Mouse (Mus musculus) intestine, embryonic 14.5 days (tissue): ENCODE data around the gene Ube4a. TPM values are rescaled to one million over a fixed set of nuclear protein-coding genes. Genes with fewer than 3 reads are reported as not detected.

Experiments used
- ATAC-seq: fragments of 200-750 bp; cut with Nextera tagmentation; replicated peaks from 2 replicates; pipeline ENCODE4 v1.8.0; 2017; ENCODE audit warnings: low read depth, moderate number of reproducible peaks, moderate TSS enrichment, moderate library complexity; ENCODE audit not compliant: low FRiP score, low TSS enrichment
- DNase-seq: peaks from one replicate; pipeline ENCODE4 v3.0.0-alpha.2; 2018; ENCODE audit warnings: low spot score
- H3K27ac ChIP-seq: fragments of 300-500 bp; sonication (generic); 2 replicates; pipeline ENCODE4 v1.5.1; 2014; ENCODE audit warnings: low read depth, mild to moderate bottlenecking, control low read depth
- H3K27me3 ChIP-seq: fragments of 300-500 bp; sonication (generic); replicated peaks from 2 replicates; pipeline ENCODE4 v1.6.1; 2014; ENCODE audit warnings: low read length, control low read depth; ENCODE audit not compliant: control insufficient read depth, insufficient read depth
- H3K36me3 ChIP-seq: fragments of 300-500 bp; sonication (generic); 2 replicates; pipeline ENCODE4 v1.6.1; 2014; ENCODE audit warnings: low read length, control low read depth; ENCODE audit not compliant: control insufficient read depth, insufficient read depth
- H3K4me1 ChIP-seq: fragments of 300-500 bp; sonication (generic); replicated peaks from 2 replicates; pipeline ENCODE4 v1.6.1; 2014; ENCODE audit warnings: low read length, control low read depth, mixed read lengths; ENCODE audit not compliant: control insufficient read depth, insufficient read depth
- H3K4me2 ChIP-seq: fragments of 300-500 bp; sonication (generic); 2 replicates; pipeline ENCODE4 v1.6.1; 2014; ENCODE audit warnings: low read length
- H3K4me3 ChIP-seq: fragments of 300-500 bp; sonication (generic); 2 replicates; pipeline ENCODE4 v1.5.1; 2014; ENCODE audit warnings: low read depth, low read length, control low read depth, mixed read lengths
- H3K9ac ChIP-seq: fragments of 300-500 bp; sonication (generic); 2 replicates; pipeline ENCODE4 v1.6.1; 2014; ENCODE audit warnings: mild to moderate bottlenecking, low read length
- H3K9me3 ChIP-seq: fragments of 300-500 bp; sonication (generic); 2 replicates; pipeline ENCODE4 v1.6.1; 2016; ENCODE audit warnings: low read length, control low read depth; ENCODE audit not compliant: control insufficient read depth
- WGBS: fragments of 180-500 bp; shearing (Covaris S2); extraction: QIAGEN DNeasy Blood & Tissue Kit; methylation state at CpG from one replicate; pipeline ENCODE4 v1.1.7; 2014; 5-methylcytosine and 5-hydroxymethylcytosine counted together
- polyA plus RNA-seq: library from polyadenylated mRNA; unstranded; fragments of >200 nt; fragmentation: Nextera tagmentation; extraction: Ambion mirVana; gene quantifications from 2 replicates; pipeline ENCODE4 v1.2.1, GENCODE M21; 2014

Gene Ube4a
- polyA plus RNA-seq, result 28.0 and 31.3 TPM in 2 replicates

GRCm38 (mm10) chr9:44965126-44965832, at the start of gene Ube4a:
Gene Ube4a, minus strand, starts transcription at chr9:44965600.
- peaks cover 25% of the 10 kb centered on the region for H3K36me3 ChIP-seq
- peak; percentile 95 for ATAC-seq
- H3K4me3 ChIP-seq, result peak within 1 kb of the TSS; percentile 77
- no peak within 1 kb of the TSS; the same call in 1 of the 2 replicates for H3K27ac ChIP-seq
- peak within 1 kb of the TSS; percentile 96 for H3K4me2 ChIP-seq
- H3K9me3 ChIP-seq, result no peaks in the 10 kb centered on the region
- no peaks in the 10 kb centered on the region for H3K27me3 ChIP-seq
- DNase-seq, result peak; percentile 100
- H3K4me1 ChIP-seq, result peaks cover 12% of the 10 kb centered on the region
- WGBS, result under 1% methylated on average over 39 of the region's 39 CpGs
- peak within 1 kb of the TSS; percentile 71 for H3K9ac ChIP-seq

GRCm38 (mm10) chr9:45014879-45015278, 49.5 kb upstream of the Ube4a start:
- 46% methylated on average over 2 of the region's 2 CpGs for WGBS
- DNase-seq, result no peak
- H3K4me3 ChIP-seq, result no peak overlapping the region
- H3K4me1 ChIP-seq, result no peaks in the 10 kb centered on the region
- ATAC-seq, result no peak
- H3K9ac ChIP-seq, result no peak overlapping the region
- H3K27me3 ChIP-seq, result no peaks in the 10 kb centered on the region
- H3K36me3 ChIP-seq, result no peaks in the 10 kb centered on the region
- H3K4me2 ChIP-seq, result no peak overlapping the region
- H3K27ac ChIP-seq, result no peak overlapping the region
- no peaks in the 10 kb centered on the region for H3K9me3 ChIP-seq

GRCm38 (mm10) chr9:45011291-45011690, 45.9 kb upstream of the Ube4a start:
- WGBS, result 44% methylated on average over 6 of the region's 6 CpGs
- Histone ChIP-seq H3K4me2 (no peak overlapping the region), H3K36me3 (no peaks in the 10 kb centered on the region), H3K27me3 (no peaks in the 10 kb centered on the region), H3K27ac (no peak overlapping the region), H3K9ac (no peak overlapping the region), H3K4me3 (no peak overlapping the region), H3K4me1 (no peaks in the 10 kb centered on the region), H3K9me3 (no peaks in the 10 kb centered on the region)
- ATAC-seq, result no peak
- no peak for DNase-seq

- Histone ChIP-seq H3K9me3 (no peaks in the 10 kb centered on the region), H3K27ac (no peak overlapping the region), H3K27me3 (no peaks in the 10 kb centered on the region), H3K9ac (no peak overlapping the region), H3K36me3 (no peaks in the 10 kb centered on the region), H3K4me1 (no peaks in the 10 kb centered on the region), H3K4me3 (no peak overlapping the region), H3K4me2 (no peak overlapping the region)
- DNase-seq (no peak), ATAC-seq (no peak)
- WGBS, result 76% methylated on average over 4 of the region's 4 CpGs
Measured at GRCm38 (mm10) chr9:45010461-45010860, 45.1 kb upstream of the Ube4a start.

- no peak within 1 kb of the TSS for H3K4me2 ChIP-seq
- H3K27me3 ChIP-seq, result no peaks in the 10 kb centered on the region
- no peaks in the 10 kb centered on the region for H3K4me1 ChIP-seq
- ATAC-seq (no peak), DNase-seq (no peak)
- H3K36me3 ChIP-seq, result no peaks in the 10 kb centered on the region
- no peaks in the 10 kb centered on the region for H3K9me3 ChIP-seq
- 81% methylated on average over 19 of the region's 19 CpGs for WGBS
- no peak within 1 kb of the TSS for H3K27ac ChIP-seq
- no peak within 1 kb of the TSS for H3K4me3 ChIP-seq
- H3K9ac ChIP-seq, result no peak within 1 kb of the TSS
Measured at GRCm38 (mm10) chr9:45009180-45010078, 44.0 kb upstream of the Ube4a start, which contains the start of gene Cd3e. Gene Cd3e, minus strand, starts transcription at chr9:45009627.

- Histone ChIP-seq H3K27me3 (no peaks in the 10 kb centered on the region), H3K9me3 (no peaks in the 10 kb centered on the region), H3K4me3 (no peak overlapping the region), H3K4me1 (no peaks in the 10 kb centered on the region), H3K36me3 (no peaks in the 10 kb centered on the region), H3K4me2 (no peak overlapping the region), H3K27ac (no peak overlapping the region), H3K9ac (no peak overlapping the region)
- no peak for DNase-seq
- ATAC-seq, result no peak
- 81% methylated on average over 4 of the region's 4 CpGs for WGBS
Measured at GRCm38 (mm10) chr9:45008342-45008741, 42.9 kb upstream of the Ube4a start.

- 77% methylated on average over 12 of the region's 12 CpGs for WGBS
- no peak overlapping the region for H3K9ac ChIP-seq
- H3K27ac ChIP-seq, result no peak overlapping the region
- no peak for ATAC-seq
- H3K4me2 ChIP-seq, result no peak overlapping the region
- no peaks in the 10 kb centered on the region for H3K36me3 ChIP-seq
- H3K27me3 ChIP-seq, result no peaks in the 10 kb centered on the region
- no peak overlapping the region for H3K4me3 ChIP-seq
- DNase-seq, result no peak
- no peaks in the 10 kb centered on the region for H3K4me1 ChIP-seq
- H3K9me3 ChIP-seq, result no peaks in the 10 kb centered on the region
Measured at GRCm38 (mm10) chr9:45007404-45007803, 42.0 kb upstream of the Ube4a start.

- no peak for ATAC-seq
Measured at GRCm38 (mm10) chr9:45000249-45000648, 34.8 kb upstream of the Ube4a start.

More at GRCm38 (mm10) chr9:45000249-45000648, 34.8 kb upstream of the Ube4a start:
- no peak for DNase-seq
- H3K9me3 ChIP-seq, result no peaks in the 10 kb centered on the region
- no peak overlapping the region for H3K4me2 ChIP-seq
- 0 out of 2 replicates have a peak, but pooled peaks cover 4% of the 10 kb centered on the region for H3K27me3 ChIP-seq
- H3K4me3 ChIP-seq, result no peak overlapping the region
- no peaks in the 10 kb centered on the region for H3K4me1 ChIP-seq
- 67% methylated on average over 3 of the region's 3 CpGs for WGBS
- no peak overlapping the region for H3K9ac ChIP-seq
- no peak overlapping the region for H3K27ac ChIP-seq
- no peaks in the 10 kb centered on the region for H3K36me3 ChIP-seq
